Mouse (Mus musculus): ENCODE measurements around the gene Ndufb8.
A peak's percentile ranks its signal among the peaks of the same experiment; 100 is the strongest.

The Ndufb8 gene

GRCm38 (mm10) chr19:44554861-44555590, at the start of gene Ndufb8:
Ndufb8 (minus strand) TSS chr19:44555440.
- DNase-seq (ENCODE audit: low spot score in 2 of 2): peak; percentile 86 to 90

GRCm38 (mm10) chr19:44594180-44594579, 38.9 kb upstream of the Ndufb8 start:
- DNase-seq (ENCODE audit: low spot score in 2 of 2): no peak

GRCm38 (mm10) chr19:44591638-44592037, 36.4 kb upstream of the Ndufb8 start:
- no peak for DNase-seq (ENCODE audit: low spot score in 2 of 2)

GRCm38 (mm10) chr19:44590992-44591391, 35.8 kb upstream of the Ndufb8 start:
- DNase-seq (ENCODE audit: low spot score in 2 of 2): no peak

GRCm38 (mm10) chr19:44589591-44590223, 34.5 kb upstream of the Ndufb8 start:
- no peak for DNase-seq (ENCODE audit: low spot score in 2 of 2)

- no peak for DNase-seq (ENCODE audit: low spot score in 2 of 2)
Measured at GRCm38 (mm10) chr19:44588036-44588435, 32.8 kb upstream of the Ndufb8 start.

GRCm38 (mm10) chr19:44582638-44583309, 27.5 kb upstream of the Ndufb8 start:
- peak; percentile 80 to 94 for DNase-seq (ENCODE audit: low spot score in 2 of 2)

- no peak for DNase-seq (ENCODE audit: low spot score in 2 of 2)
Measured at GRCm38 (mm10) chr19:44582103-44582502, 26.9 kb upstream of the Ndufb8 start.

- no peak for DNase-seq (ENCODE audit: low spot score in 2 of 2)
Measured at GRCm38 (mm10) chr19:44578038-44578437, 22.8 kb upstream of the Ndufb8 start.

GRCm38 (mm10) chr19:44576275-44576674, 21.0 kb upstream of the Ndufb8 start:
- DNase-seq (ENCODE audit: low spot score in 2 of 2): no peak

GRCm38 (mm10) chr19:44567763-44568162, 12.5 kb upstream of the Ndufb8 start:
- no peak for DNase-seq (ENCODE audit: low spot score in 2 of 2)

- DNase-seq (ENCODE audit: low spot score in 2 of 2): no peak
Measured at GRCm38 (mm10) chr19:44564006-44564405, 8.8 kb upstream of the Ndufb8 start.

GRCm38 (mm10) chr19:44562652-44563206, 7.5 kb upstream of the Ndufb8 start, which contains the start of gene Hif1an:
Hif1an (plus strand) TSS chr19:44562850.
- peak; percentile 90 for DNase-seq (ENCODE audit: low spot score in 2 of 2)

- no peak for DNase-seq (ENCODE audit: low spot score in 2 of 2)
Measured at GRCm38 (mm10) chr19:44554490-44554860, 765 bp downstream of the Ndufb8 start.

GRCm38 (mm10) chr19:44553286-44553685, 2.0 kb downstream of the Ndufb8 start:
- DNase-seq (ENCODE audit: low spot score in 2 of 2): no peak

- DNase-seq (ENCODE audit: low spot score in 2 of 2): no peak
Measured at GRCm38 (mm10) chr19:44552731-44553130, 2.5 kb downstream of the Ndufb8 start, which contains the start of gene Gm20538. Gm20538 (minus strand) TSS chr19:44552831.

GRCm38 (mm10) chr19:44545321-44546041, 9.8 kb downstream of the Ndufb8 start, which contains the start of gene Sec31b:
Sec31b (minus strand) TSS chr19:44545864.
- no peak for DNase-seq (ENCODE audit: low spot score in 2 of 2)

GRCm38 (mm10) chr19:44544775-44545174, 10.5 kb downstream of the Ndufb8 start:
- peak in 1 of 2 experiments; percentile 49 for DNase-seq (ENCODE audit: low spot score in 2 of 2)

- no peak for DNase-seq (ENCODE audit: low spot score in 2 of 2)
Measured at GRCm38 (mm10) chr19:44544372-44544771, 10.9 kb downstream of the Ndufb8 start.

GRCm38 (mm10) chr19:44542694-44543178, 12.5 kb downstream of the Ndufb8 start:
- DNase-seq (ENCODE audit: low spot score in 2 of 2): no peak

- no peak for DNase-seq (ENCODE audit: low spot score in 2 of 2)
Measured at GRCm38 (mm10) chr19:44537416-44537815, 17.8 kb downstream of the Ndufb8 start.
